Mouse (Mus musculus) olfactory bulb, adult 2 months (tissue): ENCODE results near the gene Klhl24.

ENCODE experiments used
- CTCF ChIP-seq: fragments of 200-500 bp; IDR thresholded peaks from 2 replicates; pipeline ENCODE4 v1.5.1; 2012; ENCODE audit warnings: low read depth, mild to moderate bottlenecking, low read length, moderate library complexity; ENCODE audit not compliant: insufficient read depth
- POLR2A ChIP-seq: fragments of 200-500 bp; IDR thresholded peaks from 2 replicates; pipeline ENCODE4 v1.6.1; 2012; ENCODE audit warnings: mild to moderate bottlenecking, low read depth, low read length, moderate library complexity; ENCODE audit not compliant: insufficient read depth

- TF ChIP-seq POLR2A (no peak), CTCF (no peak)
These were observed 56.4 kb downstream of the Klhl24 start for GRCm38 (mm10) chr16:20153742-20154141.
